Mouse (Mus musculus) cerebellum, adult 9-11 months (tissue): ENCODE measurements around the gene Cela3b.

Experiments
- DNase-seq: peaks from one replicate; pipeline ENCODE4 v3.0.0; 2022

Gene Cela3b

DNA sequence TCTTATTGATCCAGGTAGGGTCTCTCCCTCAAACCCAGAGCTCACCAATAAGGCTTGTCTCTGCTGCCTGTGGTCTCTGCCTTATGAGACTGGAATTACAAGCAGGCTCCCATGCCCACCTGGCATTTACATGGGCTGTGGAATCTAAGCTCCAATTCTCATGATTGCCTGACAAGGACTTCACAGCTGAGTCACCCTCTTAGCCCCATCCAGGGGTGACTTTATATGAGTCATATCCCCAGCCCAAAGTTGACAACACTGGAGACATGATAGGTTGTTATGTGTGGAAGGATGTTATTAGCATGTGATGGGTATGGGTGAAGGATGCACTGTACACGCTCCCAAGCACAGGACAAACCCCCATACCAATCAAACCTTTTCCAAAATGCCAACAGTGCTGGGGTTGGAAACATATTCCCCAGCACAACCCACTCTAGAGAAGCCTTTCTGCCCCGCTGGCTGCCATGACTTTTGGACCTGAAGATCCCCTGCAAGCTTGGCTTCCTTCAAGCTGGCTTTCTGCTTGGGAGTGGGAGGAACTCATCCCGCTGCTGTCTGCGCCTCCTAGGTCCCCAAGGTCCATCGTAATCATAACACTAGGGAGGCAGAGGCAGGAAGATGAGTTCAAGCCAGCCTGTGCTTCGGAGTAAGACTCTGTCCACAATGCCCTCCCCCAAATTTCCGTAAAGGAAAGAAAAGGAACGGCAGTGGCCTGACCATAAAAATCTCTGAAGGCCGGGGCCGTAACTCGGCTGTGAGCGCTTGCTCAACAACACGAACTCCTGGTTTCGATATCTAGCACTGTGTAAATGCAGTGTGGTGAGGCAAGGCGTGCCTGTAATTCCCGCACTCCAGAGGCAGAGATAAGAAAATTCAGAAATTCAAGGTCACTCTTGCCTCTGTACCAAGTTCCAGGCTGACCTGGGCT lies 58.5 kb downstream of the Cela3b start:
- DNase-seq: no peak
